Mouse (Mus musculus) thymus, adult 2 months (tissue): ENCODE results near the gene Ptpa.

Source experiments
- CTCF ChIP-seq: fragments of 200-500 bp; IDR thresholded peaks from 2 replicates; pipeline ENCODE4 v1.5.1; 2012; ENCODE audit warnings: mild to moderate bottlenecking, control low read depth, low read length, moderate library complexity, borderline replicate concordance; ENCODE audit not compliant: control insufficient read depth, poor library complexity, insufficient read depth; ENCODE audit errors: extremely low read depth
- POLR2A ChIP-seq: fragments of 200-500 bp; IDR thresholded peaks from 2 replicates; pipeline ENCODE4 v1.6.1; 2012; ENCODE audit warnings: mild to moderate bottlenecking, low read length, control low read depth, moderate library complexity; ENCODE audit not compliant: control insufficient read depth, poor library complexity, insufficient read depth; ENCODE audit errors: extremely low read depth

- TF ChIP-seq CTCF (no peak), POLR2A (no peak)
Measured at GRCm38 (mm10) chr2:30402351-30402826, 13.4 kb upstream of the Ptpa start.
